Mouse (Mus musculus): ENCODE results near the gene Chn1. TPM values are rescaled to one million over a fixed set of nuclear protein-coding genes. Genes with fewer than 3 reads are reported as not detected.
A peak's percentile ranks its signal among the peaks of the same experiment; 100 is the strongest.

Chn1 gene
- total RNA-seq, 1 experiment from 2014 or later = 19.8 TPM

DNA sequence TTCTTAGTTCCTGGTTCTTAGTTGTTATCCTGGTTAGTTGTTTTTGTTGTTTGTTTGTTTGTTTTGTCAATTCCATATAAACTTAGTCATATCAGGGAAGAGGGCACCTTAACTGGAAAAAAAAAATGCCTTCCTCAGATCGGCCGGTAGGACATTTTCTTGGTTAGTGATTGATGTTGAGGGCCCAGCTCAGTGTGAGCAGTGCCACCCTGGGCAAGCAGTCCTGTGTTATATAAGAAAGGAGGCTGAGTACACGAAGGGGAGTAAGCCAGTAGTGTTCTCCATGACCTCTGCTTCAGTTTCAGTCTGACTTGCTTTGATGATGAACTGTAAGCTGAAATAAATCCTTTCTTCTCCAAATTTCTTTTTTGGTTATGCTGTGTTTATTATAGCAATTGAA is 138.8 kb downstream of the Chn1 start:
- no peak for DNase-seq

DNA sequence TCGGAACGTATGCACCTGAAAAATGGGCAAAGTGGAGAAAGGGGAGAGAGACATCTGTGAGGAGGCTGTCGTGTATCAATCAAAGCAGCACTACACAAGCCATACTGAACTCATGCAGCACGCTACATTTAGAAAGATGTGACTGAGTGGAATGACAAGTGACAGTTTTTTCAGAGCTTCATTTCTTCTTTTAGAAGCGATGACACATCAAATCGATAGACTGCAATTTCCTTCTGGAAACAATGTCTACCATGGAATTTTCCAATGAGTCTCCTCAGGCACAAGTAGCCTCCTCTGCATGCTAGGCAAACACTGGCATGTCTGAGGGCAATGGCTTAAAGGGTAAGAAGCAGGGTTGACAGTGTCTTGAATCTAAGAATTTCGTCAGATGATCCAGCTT is 143.3 kb downstream of the Chn1 start:
- no peak for DNase-seq

DNA sequence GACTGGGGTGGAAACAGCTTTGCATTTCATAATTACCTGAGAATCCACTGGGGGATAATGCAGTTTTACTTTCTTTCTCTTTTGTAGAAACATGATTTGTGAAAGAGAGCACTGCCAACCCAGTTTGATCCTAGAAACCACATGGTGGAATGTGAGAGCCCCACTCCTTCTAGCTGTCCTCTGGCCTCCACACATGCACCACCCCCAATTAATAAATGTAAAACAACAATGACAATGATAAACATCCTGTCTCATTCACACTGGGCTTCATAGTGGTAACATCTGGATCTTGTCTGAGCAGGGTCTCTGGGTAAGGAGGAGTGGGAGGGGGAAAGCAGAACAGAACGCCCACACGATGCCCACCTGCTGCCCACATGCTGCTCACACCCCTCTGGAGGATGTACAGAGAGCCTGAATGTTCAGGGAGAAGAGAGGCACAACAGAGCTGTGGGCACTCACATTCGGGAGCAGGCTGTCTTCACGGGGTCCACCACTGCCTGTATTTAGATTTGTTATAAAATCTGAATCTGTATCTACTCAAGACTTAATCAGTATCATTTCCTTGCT is 156.6 kb downstream of the Chn1 start:
- no peak for DNase-seq

DNA sequence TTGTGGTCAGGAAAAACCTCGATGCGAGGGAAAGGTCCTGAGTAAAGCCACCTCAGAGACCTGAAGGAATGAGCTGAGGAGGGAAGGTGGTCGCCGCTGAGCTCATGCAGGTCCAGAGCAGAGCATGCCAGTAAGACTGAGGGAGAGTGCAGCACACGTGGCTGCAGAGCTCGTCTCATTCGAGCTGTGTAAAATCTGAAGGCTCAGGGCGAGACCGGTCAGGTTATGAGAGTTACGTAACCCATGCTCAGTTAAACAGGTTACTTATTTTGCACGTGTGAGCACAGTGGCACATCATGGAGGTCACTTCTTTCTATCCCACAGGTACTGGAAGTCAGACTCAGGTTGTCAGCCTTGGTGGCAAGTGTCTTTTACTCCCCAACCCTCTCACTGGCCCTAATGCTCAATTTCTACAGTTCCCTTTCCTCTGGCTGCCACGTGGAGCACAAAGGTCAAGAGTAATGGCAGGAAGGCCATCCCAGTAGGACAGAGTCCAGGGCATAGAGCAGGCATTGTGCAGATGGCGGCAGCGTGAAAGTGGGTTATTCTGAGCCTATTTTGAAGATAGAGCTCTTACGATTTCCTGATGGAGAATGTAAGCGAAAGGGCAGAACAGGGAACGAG is 158.6 kb downstream of the Chn1 start:
- peak; percentile 22 for DNase-seq

DNA sequence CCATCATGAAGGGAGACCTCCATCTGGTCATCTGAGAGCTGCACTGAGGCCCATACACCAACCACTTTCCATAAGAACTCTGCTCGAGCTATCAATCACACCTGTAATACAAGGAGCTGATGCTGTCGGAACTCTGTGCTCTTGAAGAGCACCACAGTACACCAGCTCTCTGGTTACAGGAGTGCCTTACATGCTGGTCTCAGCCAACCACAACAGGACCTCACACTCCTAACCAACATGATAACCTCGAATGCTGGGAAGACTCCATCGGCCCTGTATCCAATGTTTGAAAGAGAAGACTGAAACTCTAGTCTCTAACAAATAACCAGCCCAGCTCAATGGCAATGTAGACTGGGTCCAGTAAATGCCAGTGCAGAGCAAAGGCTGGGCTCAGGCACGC is 159.7 kb downstream of the Chn1 start:
- DNase-seq = no peak

DNA sequence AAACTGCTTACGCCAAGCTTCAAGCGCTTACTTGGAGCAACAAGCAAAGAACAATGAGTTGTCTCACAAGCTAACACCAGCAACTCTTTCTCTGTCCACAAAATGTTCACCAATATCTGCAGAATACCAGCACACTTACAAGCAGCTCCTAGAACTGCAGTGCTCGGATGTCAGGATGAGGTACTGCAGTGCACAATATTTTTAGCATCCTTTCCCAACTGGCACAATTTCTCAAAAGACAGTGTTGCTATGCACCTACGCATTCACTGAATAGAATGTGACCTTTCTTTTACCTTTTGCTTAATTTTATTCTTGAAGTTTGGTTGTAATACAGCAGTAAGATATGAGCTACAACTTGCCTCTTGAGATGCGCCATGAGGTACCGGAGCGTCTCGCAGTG is 160.8 kb downstream of the Chn1 start:
- DNase-seq = no peak

DNA sequence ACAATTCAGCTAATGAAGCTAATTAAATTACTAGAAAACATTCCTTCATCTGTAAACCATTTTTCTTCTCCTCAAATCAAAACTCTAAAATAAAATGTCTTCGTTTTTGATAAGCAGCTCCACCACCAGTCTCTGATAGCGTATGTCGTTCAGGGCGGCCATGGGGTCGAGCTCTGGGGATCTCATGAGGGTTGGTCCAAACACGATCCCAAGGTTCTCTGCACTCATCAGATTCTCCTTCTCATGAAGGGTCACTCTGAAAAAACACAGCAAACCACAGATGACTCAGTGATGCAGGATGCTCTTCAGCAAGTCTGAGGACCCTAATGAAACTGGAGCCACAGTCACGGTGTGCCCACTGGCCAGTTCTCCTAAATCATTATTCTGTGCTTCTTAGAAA is 162.2 kb downstream of the Chn1 start:
- no peak for DNase-seq

DNA sequence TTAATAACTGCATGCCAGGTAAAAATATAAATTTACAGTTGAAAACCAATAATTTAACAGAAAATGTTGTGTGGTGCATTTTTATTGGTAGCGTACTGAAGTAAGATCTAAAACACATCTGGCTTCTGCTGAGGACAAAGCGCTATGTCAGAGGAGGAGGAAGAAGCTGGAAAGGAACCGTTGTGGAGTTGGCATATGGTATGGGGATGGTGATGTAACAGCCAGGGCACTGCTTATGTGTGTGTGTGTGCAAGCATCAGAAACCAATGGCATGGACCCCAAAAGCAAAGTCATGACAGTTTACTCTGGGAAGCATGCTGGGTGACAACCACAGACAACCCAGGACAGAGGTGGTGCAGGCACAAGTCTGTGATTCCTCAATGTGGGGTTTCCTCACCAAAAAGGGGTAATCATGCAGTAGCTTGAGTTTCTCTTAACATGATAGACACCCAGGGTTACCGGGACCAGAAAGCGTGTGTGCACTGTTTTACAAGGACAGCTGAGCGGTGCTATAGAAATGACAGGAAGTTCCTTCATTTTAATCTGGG is 162.7 kb downstream of the Chn1 start:
- DNase-seq = no peak

DNA sequence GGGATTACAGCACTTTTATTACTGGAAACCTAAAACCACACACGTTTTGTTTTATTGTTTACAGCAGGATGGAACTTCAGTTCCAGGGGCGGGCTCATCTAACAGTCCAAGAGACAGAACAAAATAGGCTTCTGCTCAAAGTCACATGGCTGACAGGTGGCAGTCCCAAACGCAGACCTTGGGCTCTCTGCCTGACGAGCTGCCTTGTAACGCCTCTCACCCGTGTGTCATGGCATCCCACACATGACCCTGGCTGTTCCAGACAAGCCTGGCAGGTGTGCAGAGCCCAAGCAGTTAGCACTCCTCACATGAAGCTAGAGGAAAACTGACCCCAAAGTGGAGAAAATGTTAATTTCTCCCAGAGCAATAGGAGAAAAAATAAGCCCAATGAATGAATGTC is 163.3 kb downstream of the Chn1 start:
- DNase-seq = no peak

DNA sequence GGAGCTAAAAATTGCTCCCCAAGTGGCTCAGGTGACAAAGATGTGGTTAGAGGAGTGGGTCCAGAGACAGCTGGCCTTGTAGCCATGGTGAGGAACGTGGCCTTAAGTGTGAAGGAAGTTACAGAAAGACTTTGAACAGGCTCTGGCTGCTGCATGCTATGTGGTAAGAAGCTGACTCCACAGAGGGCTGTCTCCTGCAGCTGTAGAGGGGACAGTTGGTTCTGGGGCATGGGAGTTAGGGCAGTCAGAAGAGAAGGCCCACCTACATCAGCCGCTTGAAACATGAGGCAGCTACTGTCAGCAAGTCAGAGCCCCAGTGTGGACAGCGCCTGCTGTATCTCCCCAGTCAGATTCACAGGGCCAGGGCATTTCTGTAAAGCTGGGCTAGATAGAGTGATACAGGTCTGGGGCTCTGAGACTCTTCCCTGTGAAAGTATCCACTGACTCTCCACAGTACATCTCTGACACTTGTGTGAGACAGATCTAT is 165.4 kb downstream of the Chn1 start:
- DNase-seq = no peak

DNA sequence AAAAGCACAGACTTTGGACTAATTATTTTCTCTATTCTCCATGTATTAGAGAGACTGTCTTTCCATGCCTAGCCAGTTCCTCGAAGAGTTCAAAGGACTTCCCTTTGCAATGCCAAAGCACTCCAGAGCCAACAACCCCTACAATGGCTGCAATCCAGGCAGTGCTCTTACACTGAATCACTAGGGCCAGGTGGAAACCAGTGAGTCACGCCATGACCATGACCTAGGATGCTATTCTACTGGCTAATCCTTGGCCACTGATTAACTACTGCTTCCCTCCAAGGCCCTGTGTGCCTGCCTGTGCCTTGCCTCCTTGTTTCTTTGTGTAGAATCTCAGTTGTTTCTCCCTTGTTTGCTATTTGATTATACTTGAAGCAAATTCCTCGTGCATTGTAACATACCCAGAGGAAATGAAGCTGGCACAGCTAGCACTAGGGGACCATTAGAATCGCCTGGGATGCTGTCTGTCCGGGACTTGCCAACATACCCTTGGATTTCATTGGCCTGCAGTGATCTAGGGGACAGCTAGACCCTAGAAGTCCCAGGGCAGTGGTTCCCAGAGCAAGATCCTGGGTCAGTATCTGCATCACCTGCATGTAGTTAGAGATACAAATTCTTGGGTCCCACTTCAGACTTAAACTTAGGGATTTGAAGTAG is 166.0 kb downstream of the Chn1 start:
- peak; percentile 71 for DNase-seq

DNA sequence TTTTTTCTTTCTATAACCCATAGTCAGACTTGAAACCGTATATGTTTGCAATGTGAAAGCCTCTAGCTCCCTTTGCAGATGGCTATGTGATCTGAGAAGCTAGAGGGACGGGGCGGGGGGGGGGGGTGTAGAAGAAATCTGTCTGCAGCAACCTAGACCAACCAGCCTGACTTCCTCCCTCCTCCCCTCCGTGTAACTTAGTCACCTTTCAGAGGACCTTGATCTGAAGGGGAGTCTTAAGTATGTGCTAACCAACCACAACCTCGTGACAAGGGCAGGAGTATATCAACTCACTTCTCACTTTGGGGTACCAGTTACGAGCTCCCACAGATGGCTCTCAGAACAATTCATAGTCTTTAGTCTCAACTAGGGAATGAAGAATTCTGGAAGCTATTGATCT is 166.8 kb downstream of the Chn1 start:
- DNase-seq = no peak

DNA sequence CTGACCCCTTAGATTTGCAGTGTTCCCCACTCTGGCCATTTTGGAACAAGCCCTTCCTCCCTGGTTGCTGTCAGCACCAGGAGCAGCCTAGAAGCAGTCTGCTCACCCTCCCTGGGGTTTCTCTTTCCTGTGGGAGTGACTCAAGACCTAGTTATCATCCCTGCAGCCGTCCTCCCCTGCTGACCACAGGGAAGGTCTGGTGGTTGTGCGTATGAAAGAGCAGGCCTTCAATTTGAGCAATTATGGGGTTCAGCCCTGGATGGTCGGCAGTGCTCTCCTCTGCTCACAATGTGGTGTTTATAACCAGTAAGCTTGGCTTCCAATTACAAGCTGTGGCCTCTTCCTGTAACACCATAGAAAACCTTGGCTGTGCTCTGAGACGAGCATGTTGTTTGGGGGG is 167.5 kb downstream of the Chn1 start:
- DNase-seq = no peak

DNA sequence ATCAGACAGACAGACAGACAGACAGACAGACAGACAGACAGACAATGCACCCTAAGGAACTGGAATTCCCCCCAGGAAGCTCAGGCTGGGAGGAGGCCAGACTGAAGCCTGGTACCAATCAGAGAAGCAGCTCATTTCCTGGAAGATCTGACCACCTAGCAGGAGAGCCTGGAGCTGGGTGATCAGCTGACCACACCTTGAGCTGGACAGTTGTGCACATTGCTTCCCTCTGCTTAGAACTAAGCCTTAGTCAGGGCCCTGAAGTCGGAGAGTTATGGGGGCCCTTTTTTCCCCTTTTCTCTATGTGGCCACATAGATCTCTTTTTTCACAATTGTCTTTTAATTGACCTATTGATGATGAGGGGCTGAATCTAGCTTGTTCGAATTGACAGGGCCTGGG is 168.0 kb downstream of the Chn1 start:
- DNase-seq = no peak

DNA sequence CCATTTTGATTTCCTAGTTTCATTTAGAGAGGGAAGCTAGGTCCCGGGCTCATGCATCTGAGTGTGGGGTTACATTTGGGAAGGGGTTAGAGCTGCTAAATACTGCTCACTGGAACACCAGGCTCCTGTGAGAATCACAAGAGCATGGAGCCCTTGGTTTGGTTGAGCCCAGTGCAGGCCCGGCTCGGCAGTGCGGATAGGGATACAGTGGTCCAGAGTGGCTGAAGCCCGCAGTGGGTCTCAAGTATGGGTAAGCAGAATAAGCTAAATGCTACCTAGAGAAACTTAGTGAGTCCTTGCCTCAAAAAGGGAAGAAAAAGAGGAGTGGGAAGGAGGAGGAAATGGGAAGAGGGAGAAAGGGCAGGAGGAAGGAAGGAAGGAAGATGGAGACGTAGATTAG is 168.5 kb downstream of the Chn1 start:
- no peak for DNase-seq

DNA sequence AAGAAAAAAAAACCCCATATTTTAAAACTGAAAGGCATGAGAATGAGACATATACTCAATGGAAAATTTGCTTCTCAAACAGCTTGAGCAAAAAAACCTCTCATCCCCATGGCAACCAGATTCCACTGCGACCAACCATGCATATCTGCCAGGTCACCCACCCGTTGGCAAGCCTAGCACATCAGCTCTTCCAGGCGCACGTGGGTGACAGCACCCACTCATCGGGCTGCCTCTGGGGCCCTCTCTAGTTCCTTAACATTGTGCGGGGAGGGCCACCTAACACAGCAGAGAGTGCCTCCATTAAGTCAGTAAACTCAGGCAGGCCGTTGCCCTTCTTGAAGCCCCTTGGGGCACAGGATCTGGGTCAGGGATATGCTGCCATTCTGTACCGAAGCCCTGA is 170.1 kb downstream of the Chn1 start:
- peak; percentile 29 for DNase-seq

DNA sequence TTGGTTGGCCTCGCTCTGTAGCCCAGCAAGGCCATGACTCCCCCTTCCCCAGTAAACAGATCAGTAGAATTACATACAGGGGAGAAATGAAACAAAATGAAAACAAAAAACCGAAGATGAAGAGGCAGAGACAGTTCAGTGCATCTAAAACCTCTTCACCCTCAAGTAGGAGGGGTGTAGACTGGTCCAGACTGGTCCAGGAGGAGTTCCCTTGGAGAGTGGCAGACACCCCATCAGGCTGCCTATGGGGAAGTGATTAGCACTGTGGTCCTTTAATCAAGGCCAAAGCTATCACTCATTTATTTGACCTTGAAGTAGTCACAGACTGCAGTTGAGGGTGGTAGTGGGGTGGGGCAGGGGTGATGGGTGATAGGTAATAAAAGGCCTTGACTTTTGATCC is 170.6 kb downstream of the Chn1 start:
- DNase-seq = no peak

DNA sequence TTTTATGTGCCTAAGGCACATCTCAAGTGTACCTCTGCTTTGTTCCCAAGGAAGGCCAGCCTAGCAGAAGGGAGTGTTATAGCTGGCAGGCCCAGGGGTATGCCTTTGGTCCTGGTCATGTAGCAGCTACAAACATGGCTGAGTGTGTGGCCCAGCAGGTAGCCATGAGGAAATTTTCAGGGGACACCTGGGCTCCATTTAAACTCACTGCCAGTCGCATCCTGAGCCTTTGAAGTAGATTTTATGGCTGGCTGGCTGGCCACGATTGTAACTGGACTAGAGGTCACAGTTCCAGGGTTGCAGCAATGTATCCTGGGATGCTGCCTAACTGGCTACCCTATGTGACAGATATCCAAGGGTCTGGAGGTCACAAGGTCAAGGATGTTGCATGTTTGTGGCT is 174.5 kb downstream of the Chn1 start:
- no peak for DNase-seq

DNA sequence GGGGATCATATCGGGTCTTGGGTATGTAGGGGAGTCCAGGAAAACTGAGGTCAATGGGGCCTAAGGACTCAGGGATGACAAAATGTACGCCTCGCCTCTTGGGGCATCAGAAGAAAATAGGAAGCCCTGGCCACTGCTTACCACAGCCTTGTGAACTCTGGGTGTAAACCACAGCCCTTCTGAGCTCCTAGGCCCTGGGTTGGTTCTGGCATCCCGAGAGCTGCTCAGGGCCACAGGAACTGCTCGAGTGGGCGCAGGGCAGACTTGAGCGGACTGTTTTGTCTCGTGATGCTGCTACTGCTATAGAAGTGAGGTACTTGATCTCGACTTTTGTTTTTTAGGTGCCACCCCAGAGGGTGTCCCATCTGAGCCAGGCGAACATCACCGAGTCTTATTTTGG is 177.4 kb downstream of the Chn1 start:
- DNase-seq = no peak

DNA sequence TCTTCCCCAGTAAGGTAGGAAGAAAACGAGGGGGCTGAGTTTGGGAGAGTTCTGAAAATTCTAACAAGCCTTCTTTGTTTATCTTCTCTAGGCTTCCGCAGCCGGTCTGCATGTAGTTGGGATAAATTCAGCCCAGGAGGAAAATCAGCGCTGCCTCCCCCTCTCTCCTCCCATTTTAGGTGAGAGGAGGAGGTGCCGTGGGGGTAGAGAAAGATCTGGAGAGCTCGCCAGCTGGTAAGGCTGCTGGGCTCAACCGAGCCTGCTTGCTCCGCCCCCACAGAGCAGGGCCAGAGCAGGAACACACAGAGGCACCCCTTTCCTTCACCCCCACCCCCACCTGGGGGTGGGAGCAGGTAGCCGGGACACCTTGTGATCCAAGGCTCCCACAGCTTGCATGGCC is 178.4 kb downstream of the Chn1 start:
- DNase-seq = peak; percentile 50

DNA sequence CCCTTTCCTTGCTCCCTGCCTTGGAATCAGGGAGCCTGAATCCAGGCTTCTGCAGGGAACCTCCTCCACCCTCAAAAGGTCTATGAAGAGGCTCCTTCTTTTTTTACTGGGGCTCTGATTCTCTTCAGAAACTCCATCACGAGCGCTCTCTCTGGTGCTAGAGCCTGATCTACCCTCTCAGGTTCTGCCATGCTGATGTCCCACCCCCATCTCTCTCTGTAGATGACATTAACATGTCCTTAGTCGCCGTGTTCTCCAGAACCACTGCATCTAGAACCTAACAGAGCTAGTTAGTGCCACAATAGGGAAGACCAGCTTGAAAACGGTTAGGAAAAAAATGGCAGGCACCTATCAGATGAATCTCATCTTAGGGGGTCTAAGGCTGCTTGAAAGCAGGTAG is 178.8 kb downstream of the Chn1 start:
- no peak for DNase-seq

DNA sequence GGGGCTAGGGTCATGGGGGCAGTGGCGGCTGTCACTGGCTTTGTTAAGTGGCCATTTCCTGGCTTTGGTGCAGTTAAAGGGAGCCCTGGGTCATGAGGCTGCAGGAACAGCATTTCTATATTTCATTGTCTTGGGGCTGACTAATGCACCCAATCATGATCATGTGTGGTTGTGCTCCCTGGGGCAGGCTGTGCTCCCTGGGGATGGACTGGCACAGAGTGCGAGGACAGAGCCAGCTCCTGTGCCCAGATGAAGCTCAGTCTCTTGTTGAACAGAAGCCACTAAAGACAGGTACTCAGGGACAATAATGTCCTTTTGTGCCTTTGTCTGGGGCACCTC is 182.1 kb downstream of the Chn1 start:
- DNase-seq = peak; percentile 59

DNA sequence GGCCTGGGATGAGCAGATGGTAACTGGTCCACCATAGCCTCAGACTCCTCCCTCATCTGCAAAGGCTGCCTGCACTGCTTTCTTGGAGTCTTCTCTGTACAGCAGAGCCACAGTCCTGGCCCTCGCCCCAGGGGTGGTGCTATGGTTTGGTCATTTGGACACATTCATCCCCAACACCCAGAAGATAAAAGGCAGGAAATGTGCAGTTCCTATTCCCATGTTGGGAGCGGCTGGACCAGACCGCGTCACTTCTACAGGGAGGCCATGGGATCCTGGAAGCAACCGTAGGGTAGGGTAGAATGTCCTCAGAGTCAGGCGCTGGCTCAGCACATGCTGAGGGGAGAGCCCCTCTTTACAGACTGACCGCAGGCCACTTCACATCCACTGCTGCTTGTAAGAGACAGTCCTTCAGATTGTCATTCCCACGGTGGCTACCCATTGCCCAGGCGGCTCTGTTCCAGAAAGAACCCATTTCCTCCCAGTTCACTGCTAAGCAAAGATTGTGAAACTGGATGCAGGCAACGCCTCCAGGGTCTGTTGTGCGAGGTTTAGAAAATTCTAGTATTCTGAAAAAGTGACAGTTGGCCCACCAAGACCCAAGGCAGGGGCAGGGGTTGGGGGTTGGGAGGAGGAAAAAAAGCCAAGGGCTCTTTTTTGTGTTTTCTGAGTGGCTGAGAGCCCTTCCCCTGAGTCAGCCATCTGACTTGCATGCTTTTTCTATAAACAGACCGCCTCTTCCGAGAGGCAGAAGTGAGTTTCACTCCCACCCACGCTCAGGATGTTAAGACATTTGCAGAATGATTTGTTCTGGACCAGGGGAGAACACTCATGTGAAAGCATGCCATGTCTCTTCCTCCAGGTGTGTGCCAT is 182.7 kb downstream of the Chn1 start:
- peak; percentile 60 for DNase-seq
